Mouse (Mus musculus): Measurements from ENCODE around the gene Gckr.

DNA sequence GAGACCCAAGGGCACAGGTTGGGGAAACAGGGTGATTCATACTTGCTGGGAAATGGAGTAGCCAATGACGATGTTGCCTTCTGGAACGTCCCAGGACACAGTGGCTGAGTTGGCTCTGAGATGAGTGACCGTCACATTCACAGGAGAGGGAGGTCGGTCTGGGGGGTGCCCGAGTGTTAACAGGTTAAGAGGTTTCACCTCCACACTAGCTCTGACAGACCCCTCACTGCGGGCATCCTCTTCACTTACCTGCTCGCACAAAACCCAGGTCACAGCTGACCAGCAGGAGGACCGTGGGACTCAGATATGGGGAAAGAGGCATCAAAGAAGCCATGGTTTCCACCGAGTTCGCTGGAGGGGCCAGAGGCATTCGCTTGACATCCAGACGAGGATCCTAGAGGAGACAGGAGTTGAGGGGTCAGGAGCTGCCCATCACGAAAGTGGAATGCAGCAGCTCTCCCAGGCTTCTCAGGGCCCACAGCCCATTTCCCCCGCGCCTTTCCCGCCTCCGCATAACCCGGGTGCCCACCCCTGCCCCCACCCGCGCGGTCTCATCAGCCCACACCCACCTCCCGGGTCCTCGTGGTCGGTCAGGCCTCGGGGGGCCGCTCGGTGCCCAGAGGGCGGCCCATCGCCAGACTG, 2.2 kb upstream of the Gckr start:
- TF ChIP-seq CTCF (conservative IDR thresholded peaks at IDR 0.05; ENCODE audit: low read length) (no peak), POU5F1 (IDR thresholded peaks at IDR 0.05; ENCODE audit: borderline replicate concordance, low read length) (no peak), NANOG (IDR thresholded peaks at IDR 0.05; ENCODE audit: borderline replicate concordance, low read length) (no peak)
